Mouse (Mus musculus): Measurements from ENCODE around the gene Ush2a. TPM values are rescaled to one million over a fixed set of nuclear protein-coding genes. Genes with fewer than 3 reads are reported as not detected.
A peak's percentile ranks its signal among the peaks of the same experiment; 100 is the strongest.

Gene Ush2a
- polyA plus RNA-seq, 1 experiment = not detected

DNA sequence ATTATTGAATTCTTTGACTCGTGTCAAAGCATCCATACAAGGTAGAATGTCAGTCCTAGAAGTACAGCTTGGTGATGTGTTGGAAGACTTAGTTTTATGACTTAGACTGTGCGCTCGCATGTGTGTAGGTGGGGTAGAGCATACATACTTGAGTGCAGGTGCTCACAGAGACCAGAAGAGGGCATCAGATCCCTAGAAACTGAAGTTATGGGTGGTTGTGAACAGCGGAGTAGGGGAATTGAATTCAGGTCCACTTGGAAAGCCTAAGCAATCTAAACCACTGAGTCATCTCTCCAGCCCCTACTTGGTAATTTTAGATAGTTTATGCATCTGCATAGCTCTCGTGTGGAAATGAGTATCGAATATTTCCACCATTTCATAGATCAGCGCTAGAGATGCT, 59.7 kb downstream of the Ush2a start:
- DNase-seq = no peak

GRCm38 (mm10) chr1:188330406-188330805, 68.6 kb downstream of the Ush2a start:
- Histone ChIP-seq H3K4me1 (ENCODE audit: control insufficient read depth, insufficient read depth, low read length) (no peaks in the 10 kb centered on the region), H3K4me3 (ENCODE audit: insufficient read depth, low read depth, low read length) (no peak overlapping the region), H3K27me3 (replicated peaks; ENCODE audit: control insufficient read depth, insufficient read depth, low read length) (no peaks in the 10 kb centered on the region; the same call in 1 of the 2 replicates), H3K36me3 (ENCODE audit: control insufficient read depth, insufficient read depth, low read length) (no peaks in the 10 kb centered on the region), H3K27ac (ENCODE audit: insufficient read depth, low read depth, low read length) (no peak overlapping the region)
- TF ChIP-seq POLR2A (IDR thresholded peaks at IDR 0.05; ENCODE audit: low read depth, low read length) = no peak
- no peak for TF ChIP-seq CTCF (conservative IDR thresholded peaks at IDR 0.05; ENCODE audit: insufficient read depth, insufficient read length, low read depth, low read length)
- 92% methylated on average over 2 of the region's 2 CpGs for WGBS
- DNase-seq = no peak

More for the DNA sequence above, 59.7 kb downstream of the Ush2a start:
- H3K36me3 ChIP-seq (ENCODE audit: control insufficient read depth, insufficient read depth, low read length) = no peaks in the 10 kb centered on the region
- no peaks in the 10 kb centered on the region for H3K4me1 ChIP-seq (ENCODE audit: control insufficient read depth, insufficient read depth, low read length)
- H3K4me3 ChIP-seq (ENCODE audit: insufficient read depth, low read depth, low read length) = no peak overlapping the region
- H3K27me3 ChIP-seq (replicated peaks; ENCODE audit: control insufficient read depth, insufficient read depth, low read length) = no peaks in the 10 kb centered on the region
- H3K27ac ChIP-seq (ENCODE audit: insufficient read depth, low read depth, low read length) = no peak overlapping the region
- TF ChIP-seq POLR2A (IDR thresholded peaks at IDR 0.05; ENCODE audit: low read depth, low read length) (no peak), CTCF (conservative IDR thresholded peaks at IDR 0.05; ENCODE audit: insufficient read depth, insufficient read length, low read depth, low read length) (peak; percentile 41; the same call in 1 of the 2 replicates)
- WGBS = 92% methylated on average over 7 of the region's 7 CpGs

GRCm38 (mm10) chr1:188333936-188334335, 72.1 kb downstream of the Ush2a start:
- H3K4me1 ChIP-seq (ENCODE audit: control insufficient read depth, insufficient read depth, low read length) = no peaks in the 10 kb centered on the region
- WGBS = 69% methylated on average over 2 of the region's 2 CpGs
- H3K36me3 ChIP-seq (ENCODE audit: control insufficient read depth, insufficient read depth, low read length) = no peaks in the 10 kb centered on the region
- H3K4me3 ChIP-seq (ENCODE audit: insufficient read depth, low read depth, low read length) = no peak overlapping the region
- H3K27ac ChIP-seq (ENCODE audit: insufficient read depth, low read depth, low read length) = no peak overlapping the region
- TF ChIP-seq CTCF (conservative IDR thresholded peaks at IDR 0.05; ENCODE audit: insufficient read depth, insufficient read length, low read depth, low read length) (no peak), POLR2A (IDR thresholded peaks at IDR 0.05; ENCODE audit: low read depth, low read length) (no peak)
- DNase-seq = no peak
- H3K27me3 ChIP-seq (replicated peaks; ENCODE audit: control insufficient read depth, insufficient read depth, low read length) = no peaks in the 10 kb centered on the region

DNA sequence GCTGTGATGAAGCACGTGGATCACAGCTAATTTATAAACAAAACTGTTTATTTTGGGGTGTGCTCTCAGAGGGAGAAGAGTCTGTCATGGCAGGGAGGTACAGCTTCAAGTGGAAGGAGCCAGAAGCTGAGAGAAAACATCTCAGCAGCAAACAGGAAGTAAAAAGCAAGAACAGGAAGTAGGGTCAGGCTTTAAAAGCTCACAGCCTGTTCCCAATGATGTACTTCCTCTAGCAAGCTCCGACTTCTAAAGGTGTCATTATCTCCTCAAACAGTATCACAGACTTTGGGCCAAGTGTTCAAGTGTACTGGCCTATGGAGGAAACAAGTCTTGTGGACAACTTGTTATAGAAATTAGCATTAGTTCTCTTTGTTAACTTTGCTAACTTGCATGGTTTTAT, 85.9 kb downstream of the Ush2a start:
- no peak for DNase-seq
- Histone ChIP-seq H3K36me3 (ENCODE audit: control insufficient read depth, insufficient read depth, low read length) (no peaks in the 10 kb centered on the region), H3K27ac (ENCODE audit: insufficient read depth, low read depth, low read length) (no peak overlapping the region), H3K4me3 (ENCODE audit: insufficient read depth, low read depth, low read length) (no peak overlapping the region), H3K27me3 (replicated peaks; ENCODE audit: control insufficient read depth, insufficient read depth, low read length) (no peaks in the 10 kb centered on the region), H3K4me1 (ENCODE audit: control insufficient read depth, insufficient read depth, low read length) (no peaks in the 10 kb centered on the region)
- no peak for TF ChIP-seq POLR2A (IDR thresholded peaks at IDR 0.05; ENCODE audit: low read depth, low read length)
- TF ChIP-seq CTCF (conservative IDR thresholded peaks at IDR 0.05; ENCODE audit: insufficient read depth, insufficient read length, low read depth, low read length) = no peak
- WGBS = 42% methylated on average over 2 of the region's 2 CpGs

DNA sequence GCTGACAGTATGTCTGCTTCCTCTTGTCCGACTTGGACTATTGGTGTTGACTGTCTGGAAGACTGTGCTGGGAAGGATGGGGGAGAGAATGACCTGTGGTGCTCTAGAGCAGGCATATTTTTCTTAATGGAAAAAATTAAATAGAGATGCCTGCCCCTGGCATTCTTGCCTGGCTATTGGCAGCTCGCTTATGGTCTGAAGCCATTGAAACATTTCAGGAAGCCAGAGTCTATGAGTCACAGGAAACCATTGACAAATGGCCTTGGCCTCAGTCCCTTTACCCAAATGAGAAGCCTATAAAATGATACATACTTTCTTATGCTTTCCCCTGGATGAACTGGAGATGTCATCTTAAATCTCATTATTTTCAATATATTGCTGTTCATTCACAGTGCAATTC, 92.9 kb downstream of the Ush2a start:
- Histone ChIP-seq H3K36me3 (ENCODE audit: control insufficient read depth, insufficient read depth, low read length) (no peaks in the 10 kb centered on the region), H3K27ac (ENCODE audit: insufficient read depth, low read depth, low read length) (no peak overlapping the region), H3K27me3 (replicated peaks; ENCODE audit: control insufficient read depth, insufficient read depth, low read length) (no peaks in the 10 kb centered on the region; the same call in 1 of the 2 replicates), H3K4me1 (ENCODE audit: control insufficient read depth, insufficient read depth, low read length) (no peaks in the 10 kb centered on the region), H3K4me3 (ENCODE audit: insufficient read depth, low read depth, low read length) (no peak overlapping the region)
- no peak for TF ChIP-seq POLR2A (IDR thresholded peaks at IDR 0.05; ENCODE audit: low read depth, low read length)
- TF ChIP-seq CTCF (conservative IDR thresholded peaks at IDR 0.05; ENCODE audit: insufficient read depth, insufficient read length, low read depth, low read length) = no peak
- WGBS = 60% methylated on average over 2 of the region's 2 CpGs
- DNase-seq = no peak

DNA sequence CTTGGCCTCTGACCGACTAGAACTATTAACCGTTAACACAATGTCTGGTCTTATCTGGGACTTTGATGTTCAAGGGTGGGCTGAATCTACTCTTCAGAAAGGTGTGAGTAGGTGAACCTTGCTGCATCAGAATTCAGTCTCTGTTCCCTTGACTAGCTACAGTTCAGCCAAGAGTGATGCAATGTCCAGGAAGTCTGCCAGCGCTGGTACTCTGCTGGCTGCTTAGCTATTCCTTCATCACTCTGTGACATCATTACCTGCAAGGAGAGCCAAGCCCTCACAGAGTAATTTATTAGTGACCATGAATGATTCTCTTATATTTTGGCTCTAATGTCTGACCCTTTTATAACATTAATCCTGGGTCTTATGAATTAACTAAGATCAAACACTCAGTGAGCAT, 101.7 kb downstream of the Ush2a start:
- Histone ChIP-seq H3K4me3 (ENCODE audit: insufficient read depth, low read depth, low read length) (no peak overlapping the region), H3K4me1 (ENCODE audit: control insufficient read depth, insufficient read depth, low read length) (no peaks in the 10 kb centered on the region), H3K36me3 (ENCODE audit: control insufficient read depth, insufficient read depth, low read length) (no peaks in the 10 kb centered on the region), H3K27me3 (replicated peaks; ENCODE audit: control insufficient read depth, insufficient read depth, low read length) (no peaks in the 10 kb centered on the region), H3K27ac (ENCODE audit: insufficient read depth, low read depth, low read length) (no peak overlapping the region)
- WGBS = 85% methylated on average over 3 of the region's 3 CpGs
- TF ChIP-seq POLR2A (IDR thresholded peaks at IDR 0.05; ENCODE audit: low read depth, low read length) (no peak), CTCF (conservative IDR thresholded peaks at IDR 0.05; ENCODE audit: insufficient read depth, insufficient read length, low read depth, low read length) (no peak)
- peak; percentile 50 for DNase-seq

DNA sequence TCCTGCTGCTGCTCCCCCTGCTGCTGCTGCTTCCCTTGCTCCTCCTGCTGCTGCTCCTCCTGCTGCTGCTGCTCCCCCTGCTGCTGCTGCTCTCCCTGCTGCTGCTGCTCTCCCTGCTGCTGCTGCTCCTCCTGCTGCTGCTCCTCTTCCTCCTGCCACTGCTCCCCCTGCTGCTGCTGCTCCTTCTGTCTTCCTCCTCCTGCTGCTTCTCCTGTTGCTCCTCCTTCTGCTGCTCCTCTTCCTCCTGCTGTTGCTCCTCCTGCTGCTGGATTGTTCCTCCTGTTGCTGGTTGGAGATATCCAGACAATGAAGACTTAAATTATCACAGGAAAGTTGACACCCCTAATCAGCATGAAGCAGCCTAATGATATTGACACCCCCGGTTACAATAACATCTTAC, 123.4 kb downstream of the Ush2a start:
- H3K36me3 ChIP-seq (ENCODE audit: control insufficient read depth, insufficient read depth, low read length) = no peaks in the 10 kb centered on the region
- DNase-seq = no peak
- H3K4me1 ChIP-seq (ENCODE audit: control insufficient read depth, insufficient read depth, low read length) = no peaks in the 10 kb centered on the region
- WGBS = 63% methylated on average over 1 of the region's 1 CpGs
- no peak overlapping the region for H3K4me3 ChIP-seq (ENCODE audit: insufficient read depth, low read depth, low read length)
- no peaks in the 10 kb centered on the region for H3K27me3 ChIP-seq (replicated peaks; ENCODE audit: control insufficient read depth, insufficient read depth, low read length)
- TF ChIP-seq CTCF (conservative IDR thresholded peaks at IDR 0.05; ENCODE audit: insufficient read depth, insufficient read length, low read depth, low read length) = no peak
- no peak overlapping the region for H3K27ac ChIP-seq (ENCODE audit: insufficient read depth, low read depth, low read length)

Measured in kidney, adult 2 months (tissue).